Mouse (Mus musculus): ENCODE results near the gene Ptp4a2. TPM values are rescaled to one million over a fixed set of nuclear protein-coding genes. Genes with fewer than 3 reads are reported as not detected.
"Not testable (repeated sequence)": the region's sequence is repeated elsewhere in the genome, so short reads cannot be mapped to it uniquely, and the experiment has no call there.

Gene Ptp4a2
- total RNA-seq, 2 experiments from 2014 or later = 142 to 143 TPM

DNA sequence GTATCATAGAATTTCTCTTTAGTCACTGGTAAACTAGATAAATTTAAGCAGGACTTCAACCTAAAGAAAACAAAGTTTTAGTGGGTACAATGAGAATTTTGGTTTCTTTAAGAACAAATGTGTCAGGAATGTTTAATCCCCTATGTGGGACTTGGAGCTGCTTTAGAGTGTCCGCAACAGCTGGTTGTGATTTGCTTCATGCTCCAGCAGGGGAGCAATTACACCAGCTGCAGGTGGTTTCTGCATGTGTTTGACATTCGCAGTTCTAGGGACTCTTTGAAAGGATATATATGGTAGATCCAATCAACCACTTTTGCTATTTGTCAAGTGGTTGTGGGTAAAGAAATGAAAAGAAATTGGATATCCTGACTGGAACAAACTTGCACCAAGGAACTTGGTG lies 39.5 kb downstream of the Ptp4a2 start:
- no peak for DNase-seq (ENCODE audit: low spot score in 2 of 2)

DNA sequence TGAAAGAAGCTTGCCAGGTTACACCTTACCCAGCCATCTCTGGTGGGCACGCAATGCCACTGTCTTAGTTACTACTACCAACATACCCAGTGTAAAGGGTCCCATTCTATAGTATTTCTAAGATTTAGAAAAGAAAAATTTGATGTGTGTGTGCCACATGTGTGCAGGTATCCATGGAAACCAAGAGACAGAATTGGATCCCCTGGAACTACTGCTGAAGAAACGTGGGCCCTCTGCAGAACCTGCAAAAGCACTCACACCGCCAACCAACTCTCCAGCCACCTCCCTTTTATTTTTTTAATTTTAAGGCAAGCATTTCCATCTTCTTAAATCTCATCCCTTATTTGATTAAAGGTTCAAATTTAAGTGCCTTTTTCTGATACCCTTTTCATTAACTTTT lies 40.8 kb downstream of the Ptp4a2 start:
- DNase-seq (ENCODE audit: low spot score in 2 of 2) = no peak

DNA sequence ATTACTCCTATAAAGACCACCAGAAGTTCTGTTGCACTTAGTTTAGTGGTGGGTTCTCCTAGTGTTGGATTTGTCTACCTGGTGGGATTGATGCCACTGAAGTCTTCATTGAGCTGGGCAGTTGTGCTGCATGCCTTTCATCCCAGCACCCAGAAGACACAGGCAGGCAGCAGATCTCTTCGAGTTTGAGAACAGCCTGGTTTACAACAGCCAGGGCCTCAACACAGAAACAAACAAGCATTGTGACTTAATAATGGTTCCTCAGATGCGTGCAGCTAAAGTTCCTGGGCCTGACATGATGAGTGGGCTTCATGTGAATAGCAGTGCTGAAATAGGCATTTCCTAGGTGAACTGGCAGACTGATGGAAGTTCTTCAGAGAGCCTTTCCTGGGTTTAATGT lies 42.0 kb downstream of the Ptp4a2 start:
- DNase-seq (ENCODE audit: low spot score in 2 of 2) = no peak

DNA sequence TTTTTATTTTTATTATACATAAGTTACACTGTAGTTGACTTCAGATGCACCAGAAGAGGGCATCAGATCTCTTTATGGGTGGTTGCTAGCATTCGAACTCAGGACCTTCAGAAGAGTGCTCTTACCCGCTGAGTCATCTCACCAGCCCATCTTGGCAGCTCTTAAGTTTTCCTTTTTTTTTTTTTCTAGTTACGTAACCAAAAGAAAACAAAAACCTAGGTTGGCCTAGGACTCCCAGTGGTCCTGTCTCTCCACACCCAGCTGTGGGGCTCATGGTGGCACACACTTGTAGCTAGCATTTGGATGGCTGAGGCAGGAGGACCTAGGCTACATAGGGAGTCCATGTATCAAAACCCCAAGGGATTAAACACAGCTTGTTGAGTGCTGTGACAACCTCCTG lies 43.0 kb downstream of the Ptp4a2 start:
- DNase-seq (ENCODE audit: low spot score in 2 of 2) = no peak

DNA sequence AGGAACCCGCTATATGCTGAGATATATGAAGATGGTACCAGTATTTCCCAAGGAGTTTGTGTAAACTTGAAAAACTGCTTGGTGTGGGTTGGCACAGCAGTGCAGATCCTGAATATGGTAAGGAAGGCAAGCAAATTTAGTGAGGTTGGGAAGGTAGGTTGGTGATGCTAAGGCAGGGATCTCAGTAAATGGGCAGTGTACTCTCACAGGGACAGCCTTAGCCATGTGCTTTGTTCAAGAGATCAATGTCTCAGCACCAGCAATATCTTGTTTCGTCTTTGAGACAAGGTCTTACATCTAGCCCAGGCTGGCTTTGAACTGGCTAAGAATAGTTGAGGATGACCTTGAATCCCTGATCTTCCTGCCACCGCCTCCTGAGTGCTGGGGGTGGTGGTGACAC lies 43.6 kb downstream of the Ptp4a2 start:
- DNase-seq (ENCODE audit: low spot score in 2 of 2) = no peak

DNA sequence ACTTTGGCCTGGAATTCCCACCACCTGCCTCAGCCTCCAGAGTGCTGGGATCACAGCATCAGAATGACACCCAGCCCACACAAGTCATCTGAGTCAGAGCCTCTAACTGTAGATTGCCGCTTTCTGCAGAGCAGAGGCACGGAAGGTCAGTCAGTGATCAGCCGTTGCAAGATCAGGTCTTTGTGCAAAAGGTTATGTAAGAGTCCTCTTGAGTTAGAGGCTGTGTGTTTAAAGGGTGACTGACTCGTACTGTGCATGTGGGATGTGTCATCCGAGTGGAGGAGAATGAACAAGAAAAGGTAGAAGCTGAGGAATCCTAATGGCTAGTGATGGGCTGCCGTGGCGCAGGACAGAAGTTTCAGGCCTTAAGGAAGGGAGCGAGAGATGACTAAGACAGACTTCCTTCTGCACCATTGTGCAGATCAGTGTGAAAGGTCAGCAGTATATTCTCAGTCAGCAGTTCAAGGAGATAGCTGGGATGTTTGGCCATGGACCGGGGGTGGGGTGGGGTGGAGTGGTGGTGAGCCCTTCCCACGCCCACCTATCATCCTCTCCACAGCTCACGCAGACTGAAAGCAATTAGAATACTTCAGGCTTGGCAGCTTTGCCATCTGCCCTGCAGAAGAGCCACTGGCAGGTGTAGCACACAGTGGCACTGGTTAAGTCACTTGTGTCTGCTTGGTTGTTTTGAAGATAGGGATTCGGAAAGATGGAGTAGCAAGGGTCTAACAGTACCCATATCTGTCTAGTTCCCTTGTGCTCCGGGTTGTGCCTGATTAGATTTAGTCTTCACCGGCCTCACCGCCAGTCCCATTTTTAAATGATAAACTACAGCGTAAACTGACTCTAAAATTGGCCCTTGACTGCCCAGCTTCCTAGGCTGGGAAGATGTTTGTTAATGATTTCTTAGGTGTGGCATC lies 44.3 kb downstream of the Ptp4a2 start:
- DNase-seq (ENCODE audit: low spot score in 2 of 2) = no peak

DNA sequence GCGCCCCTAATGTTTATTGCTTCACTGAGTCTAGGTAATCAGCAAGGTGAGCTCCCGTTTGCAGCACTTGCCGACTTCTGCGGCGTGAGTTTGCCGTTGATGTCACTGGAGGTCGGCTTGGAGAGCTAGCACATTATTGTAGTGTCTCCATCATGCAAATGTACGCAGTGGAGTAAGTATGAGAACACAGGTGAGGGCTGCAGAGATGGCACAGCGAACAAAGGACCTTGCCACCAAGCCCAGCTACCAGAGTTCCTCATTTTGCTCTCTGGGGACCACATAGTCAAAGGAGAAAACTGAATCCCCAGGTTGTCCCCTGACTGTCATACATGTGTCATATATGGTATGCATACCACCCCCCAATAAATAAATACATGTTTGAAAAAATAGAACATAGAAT lies 49.4 kb downstream of the Ptp4a2 start:
- no peak for DNase-seq (ENCODE audit: low spot score in 2 of 2)

DNA sequence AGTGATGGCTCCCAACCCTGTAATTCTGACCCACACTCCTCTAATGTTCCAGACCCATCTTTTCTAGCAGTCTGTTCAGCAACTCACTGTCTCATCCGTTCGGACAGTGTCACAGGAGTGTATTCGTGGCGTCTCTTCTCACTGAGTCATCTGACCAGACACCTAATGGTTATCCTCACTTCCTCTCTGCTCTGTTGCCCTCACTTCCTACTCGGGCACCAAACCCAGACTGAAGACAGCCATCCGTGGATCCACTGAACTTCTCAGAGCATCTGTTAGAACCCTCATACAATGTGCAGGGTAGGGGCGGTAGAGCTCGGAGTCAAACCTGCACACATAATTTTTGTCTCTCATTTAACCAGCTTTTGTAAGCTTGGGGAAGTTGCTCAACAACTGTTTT lies 50.4 kb downstream of the Ptp4a2 start:
- no peak for DNase-seq (ENCODE audit: low spot score in 2 of 2)

DNA sequence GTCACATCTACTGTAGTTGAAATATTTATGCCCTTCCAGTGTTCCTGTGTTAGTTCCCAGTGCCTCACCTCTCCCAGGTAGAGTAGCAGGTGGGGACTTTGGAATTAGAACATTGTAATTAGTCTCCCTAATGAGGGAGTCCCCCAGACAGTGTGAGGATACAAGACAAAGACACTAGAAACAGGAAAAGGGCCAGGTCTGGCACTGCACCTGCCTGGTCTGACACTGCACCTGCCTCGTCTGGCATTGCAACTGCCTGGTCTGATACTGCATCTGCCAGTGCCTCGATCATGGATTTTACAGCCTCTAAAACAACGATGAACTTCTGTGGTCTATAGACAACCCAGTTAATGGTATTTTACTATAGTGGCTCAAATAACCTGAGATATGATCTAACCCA lies 51.3 kb downstream of the Ptp4a2 start:
- no peak for DNase-seq (ENCODE audit: low spot score in 2 of 2)

DNA sequence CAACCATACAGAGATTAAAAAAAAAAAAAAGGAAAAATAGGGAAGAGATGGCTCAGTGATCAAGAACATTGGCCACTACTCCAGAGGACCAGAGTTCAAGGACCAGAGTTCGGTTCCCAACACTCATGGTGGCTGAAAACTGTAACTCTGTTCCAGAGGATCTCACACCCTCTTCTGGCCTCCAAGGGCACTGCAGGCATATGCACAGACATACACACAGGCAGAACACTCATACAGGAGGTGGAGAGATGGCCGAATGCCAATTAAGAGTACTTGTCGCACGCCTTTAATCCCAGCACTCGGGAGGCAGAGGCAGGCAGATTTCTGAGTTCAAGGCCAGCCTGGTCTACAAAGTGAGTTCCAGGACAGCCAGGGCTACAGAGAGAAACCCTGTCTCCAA lies 55.2 kb downstream of the Ptp4a2 start:
- DNase-seq (ENCODE audit: low spot score in 2 of 2) = not testable (repeated sequence)

DNA sequence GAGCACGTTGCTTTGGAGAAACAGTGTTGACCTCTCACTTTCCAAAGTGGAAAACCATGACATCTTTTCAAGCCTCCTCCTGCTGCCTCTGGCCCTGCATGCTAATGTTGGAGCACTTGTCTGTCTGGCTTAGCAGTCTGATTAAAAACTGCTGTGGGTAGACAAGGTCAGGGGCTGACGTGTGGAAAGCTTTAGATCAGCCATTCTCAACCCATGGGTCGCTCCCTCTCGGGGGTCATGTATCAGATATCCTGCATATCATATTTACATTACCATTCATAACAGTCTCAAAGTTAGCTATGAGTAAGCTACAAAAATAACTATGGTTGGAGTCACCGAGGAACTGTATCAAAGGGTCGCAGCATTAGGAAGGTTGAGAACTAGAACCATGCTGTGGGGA lies 57.2 kb downstream of the Ptp4a2 start:
- no peak for DNase-seq (ENCODE audit: low spot score in 2 of 2)

DNA sequence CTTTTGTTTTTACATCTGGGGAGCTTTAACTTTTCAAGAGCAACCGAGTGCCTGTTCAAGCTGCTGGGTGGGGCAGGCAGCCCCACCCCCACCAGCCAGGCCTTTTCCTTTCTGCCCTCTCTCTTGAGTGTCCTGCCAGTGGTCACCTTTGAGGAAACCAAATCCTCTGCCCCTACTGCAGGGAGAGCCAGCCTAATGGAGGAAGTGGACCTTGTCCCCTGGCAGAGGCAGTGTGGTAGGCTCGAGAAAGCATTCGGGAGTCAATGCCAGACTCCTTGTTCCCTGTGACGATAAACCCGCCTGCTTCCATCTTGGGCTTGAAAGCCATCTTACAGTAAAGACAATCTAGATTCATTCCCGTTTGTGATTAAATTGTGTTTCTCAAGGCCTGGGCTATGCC lies 59.5 kb downstream of the Ptp4a2 start:
- DNase-seq (ENCODE audit: low spot score in 2 of 2) = no peak

DNA sequence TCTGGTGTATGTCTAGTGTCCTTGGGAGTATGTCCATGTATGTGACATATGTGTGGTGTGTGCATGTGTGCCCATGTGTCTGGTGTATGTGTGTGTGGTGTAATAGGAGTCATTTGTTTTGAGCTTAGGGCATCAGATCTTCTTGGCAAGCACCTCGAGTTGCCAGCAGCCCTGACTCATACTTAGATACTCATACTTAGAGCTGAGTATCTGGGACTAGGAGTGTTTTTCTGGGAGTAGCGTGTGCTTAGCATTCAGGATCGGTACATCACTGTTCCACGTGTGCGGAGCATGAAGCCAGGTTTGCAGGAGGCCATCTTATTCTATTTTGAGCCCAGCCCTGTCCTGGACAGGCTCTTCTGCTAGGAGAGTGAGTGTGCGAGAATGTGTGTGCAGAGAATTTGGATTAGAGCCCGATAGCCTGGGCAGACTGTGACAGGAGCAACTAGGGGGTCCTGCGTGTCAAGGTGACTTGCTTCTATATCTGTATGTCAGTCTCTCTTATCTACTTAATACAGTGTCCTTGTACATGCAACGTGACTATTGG lies 61.4 kb downstream of the Ptp4a2 start:
- DNase-seq (ENCODE audit: low spot score in 2 of 2) = no peak

DNA sequence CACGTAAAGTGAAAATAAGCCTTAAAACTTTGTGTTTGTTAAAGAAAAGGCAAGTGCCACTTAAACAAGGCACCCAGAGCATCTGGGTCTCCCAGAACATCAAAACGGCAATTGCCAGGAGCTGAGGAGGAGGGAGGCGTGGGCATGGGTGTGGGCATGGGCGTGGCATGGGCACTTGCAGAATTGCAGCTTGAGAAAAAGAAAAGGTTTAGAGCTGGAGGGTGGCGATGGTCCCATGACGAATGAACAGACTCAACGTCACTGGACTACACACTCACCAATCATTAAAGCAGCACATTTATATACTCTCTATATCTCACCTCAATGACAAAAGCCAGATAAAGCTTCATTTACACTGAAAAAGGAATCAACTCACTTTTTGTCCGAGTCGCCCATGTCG lies 63.8 kb downstream of the Ptp4a2 start:
- no peak for DNase-seq (ENCODE audit: low spot score in 2 of 2)

DNA sequence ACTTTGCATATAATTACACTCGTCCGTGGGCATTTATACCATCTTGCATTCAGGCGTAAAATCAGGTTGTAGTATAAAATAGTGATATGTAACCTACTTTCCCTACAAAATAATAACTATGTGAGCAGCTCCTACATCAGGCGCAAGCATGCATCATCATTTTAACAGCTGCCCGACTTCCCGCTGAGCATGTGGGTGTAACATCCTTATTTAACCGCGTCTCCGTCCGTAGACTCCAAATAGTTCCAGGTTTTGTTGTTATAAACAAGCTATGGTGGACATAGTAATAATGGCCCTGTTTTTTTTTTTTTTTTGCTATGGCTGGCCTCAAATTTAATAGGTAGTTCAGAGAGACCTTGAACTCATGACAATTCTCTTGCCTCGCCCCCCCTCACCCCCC lies 64.4 kb downstream of the Ptp4a2 start:
- DNase-seq (ENCODE audit: low spot score in 2 of 2) = no peak

DNA sequence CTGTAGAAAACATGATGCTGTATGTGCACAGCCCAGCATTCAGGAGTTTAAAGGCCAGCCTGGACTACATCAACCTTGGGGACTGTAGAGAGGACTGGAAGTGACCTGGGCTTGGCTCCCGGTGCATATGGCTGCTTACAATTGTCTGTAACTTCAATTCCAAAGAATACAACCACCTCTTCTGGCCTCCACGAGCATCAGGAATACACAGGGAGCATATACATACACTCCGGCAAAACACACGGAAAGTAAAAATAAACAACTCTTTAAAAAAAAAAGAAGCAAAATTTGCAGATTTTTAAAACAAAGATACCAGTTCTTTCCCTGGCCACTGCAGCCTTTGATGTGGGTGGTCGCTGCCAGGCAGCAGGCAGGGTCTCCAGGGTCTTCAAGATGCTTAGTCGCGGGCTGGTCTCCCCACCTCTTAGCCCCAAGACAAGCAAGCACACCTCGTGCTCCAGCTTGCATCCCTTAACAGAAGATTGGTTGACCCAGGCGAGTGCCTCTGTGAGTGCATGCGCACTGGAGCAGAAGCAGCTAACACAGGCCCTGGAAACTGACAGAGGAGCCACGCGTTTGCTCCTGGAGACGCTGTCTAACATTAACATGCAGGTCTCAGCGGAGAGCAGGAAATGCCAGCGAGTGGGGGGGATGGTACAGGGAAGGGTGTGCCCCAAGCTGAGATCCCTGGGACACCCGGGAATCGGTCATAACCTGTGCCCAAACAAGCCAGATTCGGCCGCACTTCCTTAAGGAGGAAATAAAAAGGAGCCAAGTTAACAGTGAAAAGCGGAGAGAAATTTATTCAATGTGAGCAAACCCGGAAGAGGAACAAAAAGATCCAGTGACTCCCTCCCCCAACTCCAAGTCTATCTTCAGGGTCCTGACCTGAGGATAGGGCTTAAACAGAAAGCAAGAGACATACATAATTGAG lies 66.1 kb downstream of the Ptp4a2 start:
- DNase-seq (ENCODE audit: low spot score in 2 of 2) = peak; percentile 61 to 70

DNA sequence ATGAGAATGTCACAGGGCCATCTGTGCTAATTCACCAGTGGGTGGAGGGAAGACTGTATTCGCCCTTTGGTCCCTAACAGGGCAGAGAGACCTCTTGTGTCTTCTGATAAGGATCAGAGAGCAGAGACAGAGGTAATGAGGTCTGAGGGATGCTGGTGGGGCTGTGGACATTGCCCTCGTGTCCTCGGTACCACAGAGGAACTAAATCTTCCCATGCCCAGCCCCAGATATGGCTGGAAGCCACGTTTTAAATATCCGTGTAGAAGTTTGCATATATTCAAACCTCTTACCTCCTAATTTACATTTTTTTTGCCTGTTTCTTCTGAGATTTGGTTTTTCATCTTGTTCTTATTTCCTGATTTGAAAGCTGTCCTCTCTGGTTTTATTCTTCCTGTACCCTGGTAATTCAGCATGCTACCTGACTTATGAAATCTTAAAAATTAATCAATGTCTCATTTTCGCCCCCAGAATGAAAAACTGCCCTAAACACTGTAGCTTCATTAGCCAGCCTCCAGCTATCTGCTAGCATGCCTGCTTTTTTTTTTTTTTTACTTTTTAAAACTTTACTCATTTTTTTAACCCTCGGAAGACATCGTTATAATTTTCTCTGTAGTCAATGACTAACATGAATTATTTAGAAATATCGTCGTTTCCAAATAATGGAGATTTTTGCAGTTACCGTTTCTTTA lies 67.1 kb downstream of the Ptp4a2 start:
- DNase-seq (ENCODE audit: low spot score in 2 of 2) = no peak

DNA sequence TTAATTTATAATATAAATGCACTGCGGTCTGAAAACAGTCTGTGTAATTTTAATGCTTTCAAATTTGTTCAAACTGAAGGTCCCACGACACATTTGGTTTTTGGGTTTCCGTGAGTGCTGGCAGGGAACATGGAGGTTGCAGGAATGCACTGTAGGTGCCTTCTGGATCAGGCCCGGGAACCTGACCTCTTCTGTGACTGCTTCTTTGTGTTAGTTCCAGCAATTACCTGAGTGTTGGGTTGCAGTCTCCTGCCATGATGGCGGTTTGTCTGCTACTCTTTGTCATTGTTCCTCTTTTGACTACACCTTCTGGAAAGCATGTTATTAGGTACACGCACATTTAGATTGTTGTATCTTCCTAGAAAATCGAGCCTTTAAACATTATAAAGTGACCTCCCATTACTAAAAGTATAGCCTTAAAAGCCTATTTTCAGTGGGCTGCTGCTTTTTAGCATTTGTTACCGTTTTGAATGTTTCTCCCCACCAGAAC lies 67.7 kb downstream of the Ptp4a2 start:
- no peak for DNase-seq (ENCODE audit: low spot score in 2 of 2)

DNA sequence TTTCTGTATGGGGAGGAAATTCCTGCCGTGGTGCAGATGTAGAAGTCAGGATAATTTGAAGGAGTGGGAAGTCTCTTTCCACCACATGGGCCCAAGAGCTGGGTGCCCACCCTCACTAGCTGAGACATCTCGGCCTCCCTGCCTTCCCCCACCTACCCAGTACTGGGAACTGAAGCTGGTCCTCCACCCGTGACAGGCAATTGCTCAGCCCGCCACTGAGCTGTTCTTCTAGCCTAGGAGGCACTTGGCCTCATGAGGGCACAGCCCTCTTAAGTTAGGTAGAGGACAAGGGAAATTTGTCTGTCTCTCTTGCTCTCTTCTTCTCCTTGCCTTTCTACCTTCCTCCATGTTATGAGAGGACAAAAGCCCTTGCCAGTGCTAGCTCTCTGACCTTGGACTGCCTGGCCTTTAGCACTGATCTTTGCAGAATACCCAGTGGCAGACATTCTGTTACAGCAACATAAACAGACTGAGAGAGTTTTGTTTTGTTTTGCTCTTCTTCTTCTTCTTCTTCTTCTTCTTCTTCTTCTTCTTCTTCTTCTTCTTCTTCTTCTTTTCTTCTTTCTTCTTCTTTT lies 68.3 kb downstream of the Ptp4a2 start:
- DNase-seq (ENCODE audit: low spot score in 2 of 2) = no peak

DNA sequence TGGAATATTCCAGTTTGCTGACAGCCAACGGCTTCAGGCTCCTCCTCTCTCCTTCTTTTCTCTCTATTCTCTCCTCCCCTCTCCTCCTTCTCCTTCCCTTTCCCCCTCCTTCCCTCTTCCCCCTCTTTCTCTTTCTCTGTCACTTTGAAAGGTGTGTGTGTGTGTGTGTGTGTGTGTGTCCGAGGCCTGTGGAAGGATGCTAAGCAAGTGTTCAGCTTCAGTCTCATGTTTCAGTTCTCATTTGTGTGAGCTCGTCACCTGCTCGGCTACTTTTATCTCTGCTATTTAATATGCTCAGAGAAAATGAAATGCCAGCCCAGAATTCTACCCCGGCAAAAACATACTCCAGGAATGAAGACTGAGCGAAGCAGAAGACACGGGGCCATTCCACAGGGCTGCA lies 69.6 kb downstream of the Ptp4a2 start:
- no peak for DNase-seq (ENCODE audit: low spot score in 2 of 2)

DNA sequence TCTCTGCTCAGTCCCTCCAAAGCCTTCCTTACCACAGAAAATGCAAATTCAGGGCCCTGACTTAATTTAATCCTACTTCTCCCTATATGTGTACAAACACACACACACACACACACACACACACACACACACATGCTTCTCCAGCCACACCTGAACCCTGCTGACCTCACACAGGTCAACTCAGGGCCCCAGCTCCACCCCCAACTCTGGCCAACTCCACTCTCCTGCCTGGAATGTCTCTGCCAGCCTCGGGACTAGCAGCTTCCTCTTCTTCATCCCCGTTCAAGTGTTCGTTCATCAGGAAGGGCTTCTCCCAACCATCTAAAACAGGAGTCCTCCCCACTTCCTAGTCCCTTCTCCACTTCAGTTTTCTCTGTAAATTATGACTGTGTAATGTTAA lies 70.6 kb downstream of the Ptp4a2 start:
- DNase-seq (ENCODE audit: low spot score in 2 of 2) = no peak
